Mouse (Mus musculus) embryo, embryonic 9.5 days (tissue): ENCODE results near the gene Trim12c.
"Not testable (repeated sequence)": the region's sequence is repeated elsewhere in the genome, so short reads cannot be mapped to it uniquely, and the experiment has no call there.

Source experiments
- DNase-seq: peaks from one replicate; pipeline ENCODE4 v3.0.0-alpha.2; 2017; ENCODE audit errors: extremely low spot score

The Trim12c gene

DNA sequence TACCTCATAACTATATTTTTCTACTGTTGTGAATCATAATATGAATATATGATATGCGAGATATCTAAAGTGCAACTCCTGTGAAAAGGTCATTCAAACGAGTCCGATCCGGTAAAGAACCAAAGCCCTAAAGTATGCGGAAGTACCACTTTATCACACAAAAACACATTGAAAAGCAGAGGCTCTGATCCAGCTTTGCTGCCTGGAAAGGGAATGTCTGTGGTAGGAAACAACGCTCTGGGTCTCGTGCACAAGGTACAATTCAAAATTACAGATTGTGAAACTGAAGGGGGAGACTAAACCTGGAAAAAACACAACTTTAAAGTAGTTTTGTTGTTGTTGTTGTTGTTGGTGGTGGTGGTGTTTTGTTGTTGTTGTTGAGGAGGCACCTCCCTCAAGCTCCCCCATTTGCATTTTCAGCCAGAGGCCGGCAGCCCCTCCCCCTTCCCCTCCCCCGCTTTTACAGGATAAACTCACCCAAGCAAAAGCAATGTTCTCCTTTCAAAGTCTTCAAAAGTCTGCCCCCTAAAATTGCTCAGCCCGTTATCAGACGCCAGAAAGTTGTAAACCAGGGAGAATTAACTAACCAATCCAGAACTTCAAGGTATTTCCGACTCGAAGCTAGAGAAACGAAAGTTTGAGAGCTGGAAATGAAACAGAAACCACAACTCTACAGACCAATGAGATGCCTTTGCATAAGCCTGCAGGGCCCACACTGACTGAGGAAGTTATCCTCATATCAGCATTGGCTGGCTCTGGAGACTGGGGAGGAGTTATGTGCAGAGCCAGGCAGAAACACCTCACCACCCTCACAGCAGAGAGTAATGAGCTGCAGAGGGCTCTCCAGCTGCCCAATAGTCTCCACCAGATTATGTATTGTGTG is at the start of gene Trim12c:
Trim12c (minus strand) TSS at position 646 of the 883 bp plus-strand sequence.
- DNase-seq = peak; percentile 70

DNA sequence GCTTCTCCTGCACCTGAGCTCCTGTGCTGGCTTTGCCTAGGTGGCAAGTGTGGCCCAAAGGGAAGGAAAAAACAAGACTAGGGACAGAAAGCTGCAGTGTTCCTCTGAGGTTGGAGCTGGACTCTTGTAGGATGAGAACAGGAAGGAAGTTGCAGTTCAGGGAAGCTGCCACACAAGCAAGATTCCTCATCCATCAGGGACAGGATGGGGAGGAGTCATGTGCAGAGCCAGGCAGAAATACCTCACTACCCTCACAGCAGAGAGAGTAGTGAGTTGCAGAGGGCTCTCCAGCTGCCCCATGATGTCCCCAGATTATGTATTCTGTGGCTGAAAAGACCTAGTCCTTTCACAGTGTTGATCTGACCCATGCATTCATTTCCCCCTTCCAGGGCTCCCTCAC is 48.0 kb upstream of the Trim12c start:
- DNase-seq = no peak

DNA sequence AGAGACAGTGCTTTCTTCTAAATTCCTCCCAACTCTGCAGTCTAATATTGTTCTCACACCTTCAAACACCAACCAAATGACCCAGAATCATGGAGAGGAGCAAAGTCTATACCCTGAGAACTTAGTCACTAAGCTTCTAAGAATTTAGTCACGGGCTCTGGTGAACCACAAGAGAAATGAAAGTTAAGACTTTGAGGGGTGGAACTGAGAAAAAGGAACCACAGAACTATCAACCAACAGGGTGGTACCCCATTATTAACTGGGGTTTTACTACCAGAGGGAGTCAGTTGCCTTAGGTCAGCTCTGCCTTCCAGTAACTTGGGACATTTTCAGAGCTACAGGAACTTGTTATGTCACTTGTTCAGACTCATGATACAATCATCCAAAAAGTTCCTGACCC is 47.5 kb upstream of the Trim12c start, which contains the start of gene Trim30c:
Trim30c (minus strand) TSS at position 140 of the 400 bp plus-strand sequence.
- no peak for DNase-seq

DNA sequence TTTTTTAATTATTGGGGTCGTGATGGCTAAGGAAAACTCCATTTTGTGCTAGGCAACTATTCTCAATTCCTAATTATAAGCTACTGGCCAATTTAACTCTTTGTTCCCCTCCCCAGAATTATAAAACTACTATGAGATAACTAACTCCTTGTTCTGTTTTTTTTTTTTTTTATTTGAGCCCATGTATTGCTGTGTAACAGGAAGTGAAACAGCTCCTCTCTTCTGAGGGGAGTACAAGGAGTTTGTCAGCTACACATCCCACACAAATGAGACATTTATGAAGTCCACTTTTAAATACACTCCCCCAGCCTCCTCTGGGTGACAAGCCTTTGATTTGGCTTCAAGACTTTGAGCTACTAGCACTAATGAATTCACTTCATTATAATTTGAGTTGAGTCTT is 45.3 kb upstream of the Trim12c start:
- DNase-seq = no peak

GRCm38 (mm10) chr7:104369736-104370414 is 16.7 kb upstream of the Trim12c start, which contains the start of gene Trim30b:
Gene Trim30b (minus strand): TSS chr7:104369884.
- DNase-seq = no peak

- no peak for DNase-seq
Measured at GRCm38 (mm10) chr7:104366339-104366738, 13.2 kb upstream of the Trim12c start.

DNA sequence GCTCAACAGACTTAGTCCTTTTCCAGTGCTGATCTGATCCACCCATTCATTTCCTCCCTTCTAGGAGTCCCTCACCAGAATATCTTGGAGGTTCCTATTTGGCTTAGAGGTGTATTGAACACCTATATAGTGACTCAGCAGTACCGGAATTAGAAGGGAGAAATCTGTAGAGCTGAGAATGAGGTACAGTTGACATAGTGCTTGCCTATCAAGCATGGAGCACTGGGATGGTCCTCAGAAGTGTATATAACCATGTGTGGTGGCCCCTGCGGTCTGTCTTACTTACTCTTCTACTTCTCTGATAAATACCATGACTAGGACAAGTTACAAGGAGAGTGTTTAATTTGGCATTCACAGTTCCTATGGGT is 422 bp upstream of the Trim12c start:
- no peak for DNase-seq

GRCm38 (mm10) chr7:104348043-104348442 is 5.1 kb downstream of the Trim12c start:
- not testable (repeated sequence) for DNase-seq

GRCm38 (mm10) chr7:104340744-104341143 is 12.4 kb downstream of the Trim12c start:
- not testable (repeated sequence) for DNase-seq

DNA sequence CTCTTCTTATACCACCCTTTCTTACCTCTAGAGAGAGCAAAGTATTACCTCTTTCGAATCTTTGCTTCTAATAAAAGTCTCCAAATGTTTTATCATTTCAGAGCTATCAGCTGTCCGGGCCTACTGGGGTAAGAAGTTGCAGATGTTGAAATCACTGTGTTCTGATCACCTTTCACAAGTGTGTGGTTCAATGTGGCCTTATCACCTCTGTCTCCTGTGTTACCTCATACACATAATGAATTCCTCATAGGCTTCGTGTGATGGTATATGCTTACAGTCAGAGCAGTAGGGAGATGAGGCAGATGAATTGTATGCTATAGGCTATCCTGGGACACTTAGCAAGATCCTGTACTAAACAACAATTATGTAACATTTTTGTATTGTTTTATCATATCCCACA is 17.6 kb downstream of the Trim12c start:
- not testable (repeated sequence) for DNase-seq

- DNase-seq = not testable (repeated sequence)
Measured at GRCm38 (mm10) chr7:104329171-104329570, 24.0 kb downstream of the Trim12c start, which contains the start of gene Trim34b. Gene Trim34b (plus strand): TSS chr7:104329471.

DNA sequence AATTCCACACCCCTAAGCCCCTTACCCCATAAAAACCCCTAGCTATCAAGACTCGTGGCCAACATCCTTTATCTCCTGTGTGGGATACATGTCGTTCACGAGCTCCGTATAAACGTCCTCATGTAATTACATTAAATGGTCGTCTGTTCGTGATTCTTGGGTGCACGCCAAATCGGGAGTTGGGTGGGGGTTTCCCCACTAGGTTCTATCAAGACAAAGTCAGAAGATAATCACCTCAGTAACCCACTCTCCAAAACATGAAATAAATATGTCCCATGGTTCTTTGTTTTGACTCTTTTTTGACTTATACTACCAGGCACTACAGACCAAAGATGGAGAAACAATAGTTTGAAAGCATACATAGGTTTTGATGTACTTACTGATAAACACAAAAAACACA is 31.1 kb downstream of the Trim12c start:
- DNase-seq = no peak

DNA sequence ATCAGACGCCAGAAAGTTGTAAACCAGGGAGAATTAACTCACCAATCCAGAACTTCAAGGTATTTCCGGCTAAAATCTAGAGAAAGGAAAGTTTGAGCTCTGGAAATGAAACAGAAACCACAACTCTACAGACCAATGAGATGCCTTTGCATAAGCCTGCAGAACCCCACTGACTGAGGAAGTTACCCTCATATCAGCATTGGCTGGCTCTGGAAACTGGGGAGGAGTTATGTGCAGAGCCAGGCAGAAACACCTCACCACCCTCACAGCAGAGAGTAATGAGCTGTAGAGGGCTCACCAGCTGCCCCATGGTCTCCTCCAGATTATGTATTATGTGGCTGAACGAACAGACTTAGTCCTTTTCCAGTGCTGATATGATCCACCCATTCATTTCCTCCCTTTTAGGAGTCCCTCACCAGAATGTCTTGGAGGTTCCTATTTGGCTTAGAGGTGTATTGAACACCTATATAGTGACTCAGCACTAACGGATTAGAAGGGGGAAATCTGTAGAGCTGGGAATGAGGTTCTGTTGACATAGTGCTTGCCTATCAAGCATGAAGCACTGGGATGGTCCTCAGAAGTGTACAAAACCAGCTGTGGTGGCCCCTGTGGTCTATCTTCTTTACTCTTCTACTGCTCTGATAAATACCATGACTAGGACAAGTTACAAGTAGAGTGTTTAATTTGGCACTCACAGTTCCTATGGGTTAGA is 37.6 kb downstream of the Trim12c start, which contains the start of gene Trim12a:
Trim12a (minus strand) TSS at position 98 of the 712 bp plus-strand sequence.
- DNase-seq = not testable (repeated sequence)

DNA sequence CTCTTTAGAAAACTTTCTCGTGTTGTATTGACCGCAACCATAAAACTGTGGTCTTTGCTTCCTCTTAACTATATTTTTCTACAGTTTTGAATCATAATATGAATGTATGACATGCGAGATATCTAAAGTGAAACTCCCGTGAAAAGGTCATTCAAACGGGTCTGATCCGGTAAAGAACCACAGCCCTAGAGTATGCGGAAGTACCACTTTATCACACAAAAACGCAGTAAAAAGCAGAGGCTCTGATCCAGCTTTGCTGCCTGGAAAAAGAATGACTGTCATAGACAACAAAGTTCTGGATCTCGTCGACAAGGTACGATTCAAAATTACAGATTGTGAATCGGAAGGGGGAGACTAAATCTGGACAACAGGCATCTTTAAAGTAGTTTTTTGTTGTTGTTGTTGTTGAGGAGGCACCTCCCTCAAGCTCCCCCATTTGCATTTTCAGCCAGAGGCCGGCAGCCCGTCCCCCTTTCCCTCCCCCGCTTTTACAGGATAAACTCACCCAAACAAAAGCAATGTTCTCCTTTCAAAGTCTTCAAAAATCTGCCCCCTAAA is 38.3 kb downstream of the Trim12c start:
- peak; percentile 20 for DNase-seq

GRCm38 (mm10) chr7:104291638-104292400 is 61.3 kb downstream of the Trim12c start:
- no peak for DNase-seq

GRCm38 (mm10) chr7:104290641-104291040 is 62.5 kb downstream of the Trim12c start:
- no peak for DNase-seq
